Mouse (Mus musculus) spleen, postnatal 36 days (tissue): ENCODE measurements around the gene Gm20075.
"Not testable (repeated sequence)": the region's sequence is repeated elsewhere in the genome, so short reads cannot be mapped to it uniquely, and the experiment has no call there.

Experiments used
- DNase-seq, 2 experiments: peaks; one replicate each; pipeline ENCODE4 v3.0.0; 2022; ENCODE audit warnings: low spot score in 2 of 2, mixed read lengths in 1 of 2

The Gm20075 gene

DNA sequence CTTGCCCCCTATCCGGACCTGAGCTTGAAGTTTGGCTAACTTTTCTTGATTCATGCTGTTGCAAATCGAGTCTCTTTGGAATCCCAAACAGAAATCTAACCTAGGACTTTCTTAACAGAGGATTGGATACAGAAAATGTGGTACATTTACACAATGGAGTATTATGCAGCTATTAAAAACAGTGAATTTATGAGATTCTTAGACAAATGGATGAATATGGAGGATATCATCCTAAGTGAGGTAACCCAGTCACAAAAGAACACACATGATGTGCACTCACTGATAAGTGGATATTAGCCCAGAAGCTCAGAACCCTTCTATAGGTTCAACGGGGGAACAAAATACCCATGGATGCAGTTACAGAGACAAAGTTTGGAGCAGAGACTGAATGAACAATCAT is at the start of gene Gm20075:
TSS of gene Gm20075 (minus strand) at position 101 of the 400 bp plus-strand sequence.
- not testable (repeated sequence) for DNase-seq

DNA sequence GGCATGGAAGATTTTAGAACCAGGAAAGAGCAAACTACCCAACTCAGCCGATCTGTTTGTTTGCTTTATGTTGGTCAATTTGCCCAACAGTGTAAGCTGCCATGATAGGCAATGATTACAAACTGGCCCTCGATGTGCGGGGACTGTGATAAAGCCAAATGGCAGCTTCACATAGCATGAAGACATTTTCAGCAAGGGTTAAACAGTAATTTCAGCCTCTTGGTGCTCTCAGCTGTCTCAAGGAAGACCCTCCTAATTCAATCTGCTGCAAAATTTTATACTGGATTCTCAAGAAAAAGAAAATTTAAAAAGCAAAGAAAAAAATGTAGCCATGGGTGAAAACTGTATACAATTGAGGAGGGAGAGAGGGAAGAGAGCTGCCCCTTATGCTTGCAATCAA is 47.9 kb upstream of the Gm20075 start:
- DNase-seq, result no peak

DNA sequence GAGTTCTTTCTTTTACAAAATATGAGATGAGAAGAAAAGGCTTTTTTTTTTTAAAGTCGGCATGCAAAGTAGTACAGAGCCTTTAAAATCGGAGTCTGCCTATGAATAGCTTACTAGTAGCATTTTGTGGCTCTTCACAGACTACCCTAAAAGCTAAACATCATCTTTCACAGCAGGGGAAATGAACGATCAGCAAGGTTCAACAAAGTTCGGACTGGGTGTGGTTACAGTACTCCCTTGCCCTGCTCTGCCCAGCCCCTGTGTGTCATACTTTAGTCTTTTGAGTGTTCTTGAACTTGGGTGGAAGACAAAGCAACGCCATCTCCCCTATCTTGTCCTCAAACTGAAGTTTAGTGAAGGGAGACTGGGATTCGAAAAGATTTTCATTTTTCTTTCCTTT is 45.5 kb upstream of the Gm20075 start:
- no peak for DNase-seq

DNA sequence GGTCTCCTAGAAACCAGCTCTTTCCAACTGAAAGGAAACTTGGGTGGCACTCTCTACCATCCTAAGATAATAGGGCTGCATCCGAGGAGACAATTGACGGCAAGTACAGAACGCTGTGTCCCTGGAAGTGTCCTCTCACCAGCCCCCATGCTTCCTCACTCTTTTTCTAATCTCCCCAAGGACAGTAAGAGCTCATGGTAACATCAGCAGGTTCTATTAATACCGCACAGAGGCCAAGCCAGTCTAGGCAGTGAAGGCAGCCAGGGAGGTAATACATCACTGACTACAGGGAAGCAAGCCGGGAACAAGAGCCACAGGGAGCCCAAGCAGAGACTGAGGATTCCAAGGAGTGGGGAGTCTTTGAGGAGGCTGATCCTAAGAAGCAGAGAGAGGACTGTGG is 43.8 kb upstream of the Gm20075 start:
- no peak for DNase-seq

DNA sequence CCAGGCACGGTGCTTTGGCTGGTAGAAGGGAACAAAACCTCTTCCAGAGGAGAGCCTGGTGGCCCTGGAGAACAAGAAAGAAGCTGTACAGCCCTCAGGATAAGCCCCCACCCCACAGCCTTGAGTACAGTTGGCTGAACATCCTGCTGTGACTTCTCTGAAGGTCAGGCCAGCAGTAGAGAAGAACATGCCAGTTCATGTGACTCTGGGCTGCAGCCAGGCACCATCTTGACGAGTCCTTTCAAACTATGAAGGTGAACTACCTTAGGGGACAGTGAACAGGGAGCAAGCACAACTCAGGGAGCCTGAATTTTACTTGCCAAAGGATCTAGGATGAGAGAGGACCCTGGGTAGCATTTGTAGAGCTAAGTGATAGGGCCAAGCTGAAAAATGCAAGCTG is 31.5 kb upstream of the Gm20075 start:
- DNase-seq, result no peak

DNA sequence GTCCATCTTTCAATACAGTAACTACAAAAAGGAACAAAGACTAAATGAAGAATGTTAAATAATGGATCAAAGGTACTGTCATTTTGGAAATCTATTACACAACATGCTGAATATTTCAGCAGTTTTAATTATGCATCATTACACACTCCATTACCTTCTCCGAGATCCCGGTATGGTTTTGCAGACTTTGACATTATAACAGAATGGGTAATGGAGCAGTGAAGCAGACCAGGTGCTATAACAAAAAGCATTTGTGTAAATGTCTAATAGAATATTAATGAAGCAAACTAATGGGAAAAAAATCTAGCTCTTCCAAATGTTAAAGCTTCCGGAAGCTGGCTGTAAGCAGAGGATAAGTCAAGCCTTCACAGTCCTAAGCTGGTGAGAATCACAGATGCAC is 29.6 kb upstream of the Gm20075 start:
- no peak for DNase-seq

DNA sequence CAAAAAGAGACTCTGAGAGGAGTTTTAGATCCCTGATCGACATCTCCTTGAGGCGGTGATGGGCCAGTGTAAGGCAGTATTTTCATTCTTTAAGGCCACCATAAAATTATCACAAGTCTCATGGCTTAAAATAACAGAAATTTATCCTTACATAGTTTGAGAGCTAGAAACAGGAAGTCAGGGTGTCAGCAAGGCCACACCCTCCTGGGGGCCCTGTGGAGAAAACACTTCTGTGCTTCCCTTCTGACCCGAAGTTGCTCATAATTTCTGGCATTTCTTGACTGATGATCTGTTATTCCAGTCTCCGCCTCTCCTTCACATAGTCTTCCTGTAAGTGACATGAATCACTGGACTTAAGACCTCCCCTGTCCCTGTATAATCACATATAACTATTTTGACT is 25.2 kb upstream of the Gm20075 start:
- DNase-seq, result no peak

DNA sequence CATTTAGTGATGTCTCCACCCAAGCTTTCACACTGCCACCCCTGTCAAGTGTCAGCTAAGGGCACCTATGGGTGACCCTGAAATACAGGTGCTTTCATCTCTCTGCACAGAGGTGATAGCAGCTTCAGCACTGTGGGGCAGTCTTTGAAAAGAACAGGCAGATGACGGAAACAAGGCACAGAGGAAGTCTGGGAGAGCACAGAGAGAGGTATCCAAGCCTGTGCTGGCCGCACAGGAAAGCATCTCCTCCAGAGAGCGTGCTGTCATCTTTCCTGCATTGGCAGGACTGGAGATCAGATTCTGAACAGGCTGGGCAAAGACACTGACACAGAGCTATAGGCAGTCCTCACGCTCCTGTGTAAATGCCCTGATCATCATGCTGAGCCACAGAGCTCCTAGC is 9.8 kb upstream of the Gm20075 start:
- DNase-seq, result no peak

DNA sequence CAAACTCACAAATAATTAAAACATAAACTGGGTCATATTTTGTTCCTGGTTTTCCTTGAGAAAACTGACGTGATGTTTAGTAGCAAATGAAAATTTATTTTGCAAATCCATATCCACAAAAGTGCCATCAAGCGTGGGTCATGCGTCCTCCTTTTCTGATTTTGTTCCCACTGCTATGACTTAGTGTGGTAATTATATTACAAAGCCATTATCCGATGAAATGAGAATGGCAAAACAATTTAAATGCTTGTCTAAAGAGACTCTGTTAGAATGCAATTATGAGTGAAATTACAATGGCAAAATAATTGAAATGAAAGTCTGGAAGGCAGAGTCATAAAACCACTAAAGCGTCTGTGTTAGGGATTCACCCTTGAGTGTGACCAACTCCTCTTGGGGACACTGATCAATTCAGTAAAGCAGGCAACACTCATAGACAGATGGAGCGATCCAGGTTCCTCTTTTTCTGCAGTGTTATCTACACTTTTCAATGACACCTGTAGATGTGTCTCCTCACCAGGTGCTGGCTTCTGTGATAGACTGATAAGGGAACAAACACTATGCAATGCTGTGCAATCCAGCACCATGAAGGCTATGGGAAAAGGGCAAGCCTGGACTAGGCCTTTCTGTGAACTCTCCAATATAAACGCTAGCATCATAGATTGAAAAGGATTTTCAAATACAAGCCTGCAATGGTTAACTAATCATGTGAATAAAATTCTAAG is 4.6 kb upstream of the Gm20075 start:
- no peak for DNase-seq

DNA sequence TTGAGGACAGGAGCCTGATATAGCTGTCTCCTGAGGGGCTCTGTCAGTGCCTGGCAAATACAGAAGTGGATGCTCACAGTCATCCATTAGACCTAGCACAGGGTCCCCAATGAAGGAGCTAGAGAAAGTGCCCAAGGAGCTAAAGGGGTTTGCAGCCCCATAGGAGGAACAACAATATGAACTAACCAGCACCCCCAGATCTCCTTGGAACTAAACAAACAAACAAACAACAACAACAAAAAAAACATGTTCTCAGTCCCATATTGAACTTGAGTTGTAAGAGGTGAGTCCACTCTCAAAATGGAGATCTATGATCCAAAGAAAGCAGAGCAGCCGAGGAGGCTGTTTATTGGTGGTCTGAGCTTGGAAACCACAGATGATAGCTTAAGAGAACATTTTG is 578 bp upstream of the Gm20075 start, which contains the start of gene Gm17190:
TSS of gene Gm17190 (plus strand) at position 301 of the 400 bp plus-strand sequence.
- DNase-seq, result not testable (repeated sequence)

DNA sequence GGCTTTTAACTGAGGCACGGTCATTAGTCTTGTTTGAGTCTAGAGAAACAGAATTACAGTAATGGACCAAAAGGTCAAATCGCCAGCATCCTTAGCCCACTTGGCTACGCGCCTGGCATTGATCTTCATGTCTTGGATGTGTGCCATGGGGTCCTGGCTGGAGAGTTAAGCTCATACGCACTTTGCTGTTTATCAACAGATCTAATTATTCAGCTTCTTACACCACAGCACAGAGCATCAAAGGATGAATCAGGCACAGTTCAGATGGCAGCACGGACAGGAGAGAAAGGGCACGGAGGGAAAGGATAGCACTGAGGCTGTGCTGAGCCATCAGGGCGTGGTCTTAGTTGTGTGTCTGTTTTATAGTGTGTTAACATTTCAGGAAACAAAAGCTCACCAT is 7.6 kb downstream of the Gm20075 start:
- DNase-seq, result no peak

DNA sequence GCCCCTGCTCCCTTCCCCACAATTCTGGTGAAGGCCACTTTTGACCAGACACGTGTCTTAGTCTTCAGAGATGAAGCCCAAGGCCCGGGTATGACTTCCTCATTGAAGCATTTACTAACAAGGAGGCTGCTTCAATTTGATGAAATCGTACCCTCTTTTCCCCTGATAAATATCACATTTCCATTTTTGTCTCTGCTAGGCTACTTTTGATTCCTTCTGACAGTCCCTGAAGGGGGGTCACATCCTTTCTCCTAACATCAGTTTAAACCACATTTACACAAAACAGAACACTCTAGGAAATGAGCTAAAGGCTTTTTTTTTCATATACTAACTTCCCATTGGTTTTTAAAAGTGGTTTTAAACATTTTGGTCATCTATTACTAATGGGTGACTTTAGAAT is 28.4 kb downstream of the Gm20075 start:
- DNase-seq, result no peak

DNA sequence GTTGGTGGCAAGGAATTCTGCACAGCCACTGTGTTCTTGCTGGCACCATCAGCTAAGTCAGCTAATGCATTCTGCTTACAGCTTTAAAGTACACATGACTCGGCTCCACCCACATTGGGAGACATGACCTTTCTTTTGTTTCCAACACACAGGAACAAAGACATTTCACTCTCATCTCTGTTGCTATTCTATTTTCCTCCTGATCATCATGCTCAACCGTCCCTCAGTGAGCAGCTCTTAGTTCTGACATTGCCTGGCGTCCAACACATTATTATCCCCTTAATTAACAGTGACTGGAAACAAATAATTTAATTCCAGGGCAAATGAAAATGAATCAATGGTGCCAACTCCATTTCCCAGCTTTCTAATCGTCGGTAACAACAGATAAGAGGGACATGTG is 35.8 kb downstream of the Gm20075 start:
- DNase-seq, result no peak

DNA sequence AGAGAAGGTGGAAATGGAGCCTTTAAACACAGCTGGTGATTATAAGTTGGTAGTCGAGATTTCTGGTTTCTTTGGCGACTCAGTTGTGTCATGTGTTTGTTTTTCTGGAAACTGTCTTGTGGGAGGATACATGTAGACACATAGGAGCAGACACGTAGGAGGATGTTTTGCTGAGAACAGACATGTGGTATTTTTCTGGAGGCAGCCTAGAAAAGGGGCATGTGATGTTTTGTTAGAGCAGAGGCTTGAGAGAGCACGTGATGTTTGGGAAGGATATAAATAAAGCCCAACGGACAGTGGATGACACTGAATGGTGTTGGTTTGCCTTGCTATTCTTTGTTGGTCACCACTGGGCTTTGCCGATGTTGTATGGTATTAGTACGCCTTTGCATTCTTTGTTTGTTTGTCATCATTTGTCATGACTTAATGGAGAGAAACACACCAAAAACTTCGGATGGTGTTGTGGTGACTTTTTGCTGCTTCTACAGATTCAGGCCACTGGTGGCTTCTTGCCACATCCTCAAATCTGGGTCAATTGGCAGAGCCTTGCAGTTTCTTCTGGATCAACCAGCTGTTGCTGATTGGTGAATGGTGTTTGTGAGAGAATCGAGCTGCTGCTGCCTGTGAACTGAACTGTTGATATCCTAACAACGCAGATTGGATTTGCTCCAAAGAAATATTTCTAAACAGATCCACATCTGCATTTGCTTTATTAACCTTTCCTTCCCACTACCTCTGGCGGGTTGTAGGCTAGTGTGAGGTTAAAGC is 40.7 kb downstream of the Gm20075 start:
- no peak for DNase-seq

DNA sequence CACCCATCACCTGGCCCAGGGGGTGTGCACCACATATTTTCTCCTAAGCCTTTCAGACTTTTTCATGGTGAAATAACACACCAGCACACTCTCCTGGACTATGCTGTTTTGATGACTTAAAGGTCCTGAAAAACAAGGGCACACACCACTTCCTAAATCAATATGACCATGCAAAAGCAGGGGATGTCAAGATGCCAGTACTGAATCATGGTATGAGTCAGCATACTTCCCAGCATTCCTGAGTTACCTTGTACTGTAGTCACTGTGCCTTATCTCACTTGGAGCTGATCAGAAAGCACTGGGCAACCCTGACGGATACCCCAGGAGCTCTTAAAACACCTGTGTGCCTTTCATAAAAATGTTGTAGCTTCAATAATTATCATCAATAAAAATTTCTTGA is 41.6 kb downstream of the Gm20075 start:
- DNase-seq, result no peak

DNA sequence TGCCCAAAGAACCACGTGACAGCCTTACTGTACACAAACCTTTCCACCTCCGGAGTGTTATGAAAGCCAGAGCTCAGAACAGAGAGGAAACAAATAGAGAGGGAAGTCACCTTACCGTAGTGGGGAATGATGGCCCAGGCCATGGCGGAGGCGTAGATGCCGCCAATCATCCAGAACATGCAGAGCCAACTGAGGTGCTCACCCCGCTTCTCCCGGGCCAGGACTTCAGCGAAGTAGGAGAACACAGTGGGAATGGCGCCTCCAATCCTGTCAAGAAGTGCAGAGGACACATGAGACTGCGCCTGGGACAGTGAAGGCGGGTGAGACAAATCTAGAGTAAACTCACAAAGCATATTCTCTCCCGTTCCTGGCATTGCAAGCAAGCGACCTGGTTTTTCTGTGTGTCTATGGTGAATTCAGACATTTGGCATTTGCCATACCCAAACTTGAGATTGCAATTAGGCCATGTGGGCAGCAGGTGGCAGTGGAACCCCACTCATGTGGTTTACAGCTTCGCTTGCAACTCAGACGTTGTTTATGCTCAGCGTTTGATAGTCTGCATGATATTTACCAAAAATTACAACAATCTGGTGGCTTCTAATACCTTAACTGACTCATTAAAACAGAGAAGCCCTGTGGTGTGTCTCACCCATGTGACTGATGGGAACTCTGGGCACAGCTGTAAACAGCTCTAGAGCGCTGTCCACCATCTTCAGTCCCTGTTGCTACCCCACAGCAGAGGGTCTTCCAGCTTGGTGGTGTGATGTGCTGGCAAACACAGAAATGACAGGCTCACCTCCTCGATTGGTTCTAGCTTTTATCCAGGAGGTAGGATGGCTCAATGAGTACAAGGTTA is 50.6 kb downstream of the Gm20075 start:
- no peak for DNase-seq
